Mouse (Mus musculus) ES-Bruce4 (cell line): Measurements from ENCODE around the gene Nexn.

Source experiments
- CTCF ChIP-seq: IDR thresholded peaks from one replicate; pipeline ENCODE4 v1.8.1; 2011; ENCODE audit warnings: low read depth, low read length
- POLR2A ChIP-seq: IDR thresholded peaks from one replicate; pipeline ENCODE4 v1.8.1; 2011; ENCODE audit warnings: low read length; ENCODE audit not compliant: insufficient read depth

DNA sequence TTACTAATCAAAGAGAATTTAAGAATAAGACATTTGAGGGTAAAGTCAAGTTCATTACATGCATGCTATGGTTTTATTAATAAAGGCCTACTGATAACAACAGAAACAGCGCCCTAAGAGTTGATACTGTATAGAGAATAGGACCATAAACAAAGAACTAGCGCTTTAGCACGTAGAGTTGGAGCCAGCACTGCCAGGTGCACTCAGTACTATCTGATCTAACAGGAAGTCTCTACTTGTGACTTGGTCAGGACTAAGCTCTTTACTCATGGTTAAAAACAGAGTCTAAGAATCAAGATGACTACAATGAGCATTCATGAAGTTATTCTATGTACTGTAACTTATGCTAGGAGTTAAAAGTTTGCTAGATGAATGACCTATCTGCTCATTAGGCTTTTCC is 61.6 kb downstream of the Nexn start:
- TF ChIP-seq POLR2A: no peak
- TF ChIP-seq CTCF: no peak
